Mouse (Mus musculus): Measurements from ENCODE around the gene Rnf151. TPM values are rescaled to one million over a fixed set of nuclear protein-coding genes. Genes with fewer than 3 reads are reported as not detected.

Gene Rnf151
- polyA plus RNA-seq, 1 experiment from 2014 or later, result 0.11 TPM

GRCm38 (mm10) chr17:24695326-24696010, 22.4 kb downstream of the Rnf151 start:
- H3K27me3 ChIP-seq (replicated peaks), result peaks cover 7% of the 10 kb centered on the region
- H3K9ac ChIP-seq, result peak overlapping the region; percentile 84
- H3K36me3 ChIP-seq, result 0 out of 2 replicates have a peak, but pooled peaks cover 7% of the 10 kb centered on the region
- peak overlapping the region; percentile 91 for H3K4me2 ChIP-seq (replicated peaks)
- no peak; the same call in 1 of the 2 replicates for ATAC-seq
- peaks cover 26% of the 10 kb centered on the region for H3K4me1 ChIP-seq (replicated peaks)
- peak overlapping the region; percentile 80 for H3K4me3 ChIP-seq (replicated peaks)
- no peaks in the 10 kb centered on the region for H3K9me3 ChIP-seq
- H3K27ac ChIP-seq, result peak overlapping the region; percentile 91
- WGBS, result 6% methylated on average over 51 of the region's 51 CpGs

- H3K4me1 ChIP-seq (replicated peaks), result peaks cover 23% of the 10 kb centered on the region
- ATAC-seq, result no peak
- H3K36me3 ChIP-seq, result no peaks in the 10 kb centered on the region
- no peak overlapping the region for H3K4me2 ChIP-seq (replicated peaks)
- no peak overlapping the region for H3K9ac ChIP-seq
- no peak overlapping the region for H3K4me3 ChIP-seq (replicated peaks)
- no peak overlapping the region for H3K27ac ChIP-seq
- 84% methylated on average over 5 of the region's 5 CpGs for WGBS
- peaks cover 38% of the 10 kb centered on the region for H3K27me3 ChIP-seq (replicated peaks)
- H3K9me3 ChIP-seq, result no peaks in the 10 kb centered on the region
Measured at GRCm38 (mm10) chr17:24692385-24692784, 25.5 kb downstream of the Rnf151 start.

- Histone ChIP-seq H3K4me2 (replicated peaks) (peak within 1 kb of the TSS; percentile 92), H3K9ac (peak within 1 kb of the TSS; percentile 51), H3K4me3 (replicated peaks) (peak within 1 kb of the TSS; percentile 47), H3K27me3 (replicated peaks) (peaks cover 46% of the 10 kb centered on the region), H3K9me3 (no peaks in the 10 kb centered on the region), H3K4me1 (replicated peaks) (peaks cover 21% of the 10 kb centered on the region), H3K36me3 (no peaks in the 10 kb centered on the region), H3K27ac (no peak within 1 kb of the TSS)
- 0 out of 2 replicates have a peak, but pooled peaks have one; percentile 3 for ATAC-seq
- WGBS, result under 1% methylated on average over 50 of the region's 55 CpGs
Measured at GRCm38 (mm10) chr17:24689251-24690081, 28.4 kb downstream of the Rnf151 start, which contains the start of gene Syngr3. Gene Syngr3 (minus strand): TSS chr17:24689955.

- 19% methylated on average over 23 of the region's 23 CpGs for WGBS
- Histone ChIP-seq H3K27me3 (replicated peaks) (peaks cover 46% of the 10 kb centered on the region), H3K9me3 (no peaks in the 10 kb centered on the region), H3K36me3 (no peaks in the 10 kb centered on the region), H3K4me3 (replicated peaks) (peak overlapping the region; percentile 39), H3K27ac (no peak overlapping the region), H3K4me1 (replicated peaks) (peaks cover 21% of the 10 kb centered on the region), H3K4me2 (replicated peaks) (peak overlapping the region; percentile 79), H3K9ac (peak overlapping the region; percentile 26; the same call in 1 of the 2 replicates)
- ATAC-seq, result no peak
Measured at GRCm38 (mm10) chr17:24687599-24687998, 30.3 kb downstream of the Rnf151 start.

- Histone ChIP-seq H3K27me3 (replicated peaks) (peaks cover 46% of the 10 kb centered on the region), H3K4me2 (replicated peaks) (peak overlapping the region; percentile 79), H3K36me3 (no peaks in the 10 kb centered on the region; the same call in 1 of the 2 replicates), H3K4me3 (replicated peaks) (peak overlapping the region; percentile 39), H3K4me1 (replicated peaks) (peaks cover 21% of the 10 kb centered on the region), H3K27ac (no peak overlapping the region), H3K9me3 (no peaks in the 10 kb centered on the region), H3K9ac (peak overlapping the region; percentile 26; the same call in 1 of the 2 replicates)
- ATAC-seq, result peak; percentile 70
- 1% methylated on average over 25 of the region's 25 CpGs for WGBS
Measured at GRCm38 (mm10) chr17:24687146-24687595, 30.7 kb downstream of the Rnf151 start.

- ATAC-seq, result peak; percentile 61
- peak overlapping the region; percentile 41; the same call in 1 of the 2 replicates for H3K4me2 ChIP-seq (replicated peaks)
Measured at GRCm38 (mm10) chr17:24686514-24686913, 31.3 kb downstream of the Rnf151 start.

GRCm38 (mm10) chr17:24677500-24678080, 40.3 kb downstream of the Rnf151 start:
- Histone ChIP-seq H3K9me3 (no peaks in the 10 kb centered on the region), H3K4me2 (replicated peaks) (peak overlapping the region; percentile 22), H3K36me3 (peaks cover 52% of the 10 kb centered on the region), H3K27ac (peak overlapping the region; percentile 72), H3K9ac (peak overlapping the region; percentile 13; the same call in 1 of the 2 replicates), H3K4me1 (replicated peaks) (peaks cover 6% of the 10 kb centered on the region; the same call in 1 of the 2 replicates), H3K4me3 (replicated peaks) (no peak overlapping the region), H3K27me3 (replicated peaks) (no peaks in the 10 kb centered on the region)
- WGBS, result 75% methylated on average over 24 of the region's 24 CpGs
- peak; percentile 88 for ATAC-seq

More at GRCm38 (mm10) chr17:24686514-24686913, 31.3 kb downstream of the Rnf151 start:
- H3K4me3 ChIP-seq (replicated peaks), result no peak overlapping the region; the same call in 1 of the 2 replicates
- peaks cover 21% of the 10 kb centered on the region for H3K4me1 ChIP-seq (replicated peaks)
- peaks cover 5% of the 10 kb centered on the region for H3K36me3 ChIP-seq
- peaks cover 46% of the 10 kb centered on the region for H3K27me3 ChIP-seq (replicated peaks)
- no peaks in the 10 kb centered on the region for H3K9me3 ChIP-seq
- H3K27ac ChIP-seq, result no peak overlapping the region
- 27% methylated on average over 16 of the region's 16 CpGs for WGBS
- H3K9ac ChIP-seq, result no peak overlapping the region

- no peaks in the 10 kb centered on the region for H3K9me3 ChIP-seq
- 95% methylated on average over 5 of the region's 5 CpGs for WGBS
- H3K4me1 ChIP-seq (replicated peaks), result peaks cover 12% of the 10 kb centered on the region
- H3K27me3 ChIP-seq (replicated peaks), result no peaks in the 10 kb centered on the region
- peaks cover 49% of the 10 kb centered on the region for H3K36me3 ChIP-seq
- H3K27ac ChIP-seq, result 0 out of 2 replicates have a peak overlapping the region, but pooled peaks have one; percentile 6
- H3K4me2 ChIP-seq (replicated peaks), result no peak overlapping the region
- no peak overlapping the region for H3K4me3 ChIP-seq (replicated peaks)
- H3K9ac ChIP-seq, result no peak overlapping the region
- no peak for ATAC-seq
Measured at GRCm38 (mm10) chr17:24676877-24677276, 41.0 kb downstream of the Rnf151 start.

- peaks cover 43% of the 10 kb centered on the region for H3K36me3 ChIP-seq
- ATAC-seq, result no peak
- no peak overlapping the region for H3K4me3 ChIP-seq (replicated peaks)
- WGBS, result 67% methylated on average over 2 of the region's 2 CpGs
- H3K4me1 ChIP-seq (replicated peaks), result peaks cover 19% of the 10 kb centered on the region
- H3K27ac ChIP-seq, result no peak overlapping the region
- no peak overlapping the region for H3K9ac ChIP-seq
- H3K4me2 ChIP-seq (replicated peaks), result no peak overlapping the region
- no peaks in the 10 kb centered on the region for H3K27me3 ChIP-seq (replicated peaks)
- H3K9me3 ChIP-seq, result no peaks in the 10 kb centered on the region
Measured at GRCm38 (mm10) chr17:24676187-24676586, 41.7 kb downstream of the Rnf151 start.

- Histone ChIP-seq H3K9me3 (no peaks in the 10 kb centered on the region), H3K27me3 (replicated peaks) (no peaks in the 10 kb centered on the region), H3K4me3 (replicated peaks) (no peak overlapping the region), H3K4me1 (replicated peaks) (peaks cover 27% of the 10 kb centered on the region), H3K4me2 (replicated peaks) (no peak overlapping the region), H3K9ac (no peak overlapping the region), H3K36me3 (peaks cover 25% of the 10 kb centered on the region), H3K27ac (no peak overlapping the region)
- WGBS, result 80% methylated on average over 7 of the region's 7 CpGs
- ATAC-seq, result no peak
Measured at GRCm38 (mm10) chr17:24674277-24674676, 43.6 kb downstream of the Rnf151 start.

GRCm38 (mm10) chr17:24672141-24672540, 45.7 kb downstream of the Rnf151 start:
- WGBS, result 12% methylated on average over 5 of the region's 5 CpGs
- ATAC-seq, result peak; percentile 44
- H3K4me3 ChIP-seq (replicated peaks), result peak overlapping the region; percentile 3
- no peak overlapping the region for H3K9ac ChIP-seq
- peaks cover 35% of the 10 kb centered on the region for H3K4me1 ChIP-seq (replicated peaks)
- no peaks in the 10 kb centered on the region for H3K27me3 ChIP-seq (replicated peaks)
- H3K4me2 ChIP-seq (replicated peaks), result peak overlapping the region; percentile 61
- H3K27ac ChIP-seq, result peak overlapping the region; percentile 58; the same call in 1 of the 2 replicates
- no peaks in the 10 kb centered on the region for H3K9me3 ChIP-seq
- H3K36me3 ChIP-seq, result peaks cover 7% of the 10 kb centered on the region

Measured in intestine, embryonic 15.5 days (tissue).